Mouse (Mus musculus) spleen, adult 12 weeks (tissue): ENCODE measurements around the gene Pdx1.

Experiments used
- DNase-seq: peaks from one replicate; pipeline ENCODE4 v3.0.0; 2022; ENCODE audit warnings: low spot score

Pdx1 gene

DNA sequence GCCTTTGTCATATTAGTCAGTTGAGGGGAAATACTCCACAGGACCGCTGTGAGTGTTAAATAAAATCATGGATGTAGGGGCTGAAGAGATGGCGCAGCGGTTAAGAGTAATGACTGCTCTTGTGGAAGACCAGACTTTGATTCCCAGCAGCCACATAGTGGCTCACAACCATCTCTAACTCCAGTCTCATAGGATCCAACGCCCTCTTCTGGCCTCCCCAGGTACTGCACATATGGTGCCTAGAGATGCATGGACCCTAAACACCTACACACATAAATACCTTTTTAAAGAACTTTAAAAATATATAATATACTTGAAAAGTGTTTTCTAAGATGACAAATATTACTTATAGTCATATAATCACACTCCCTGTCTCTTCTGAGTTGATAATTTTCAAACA lies 14.6 kb downstream of the Pdx1 start:
- DNase-seq, result no peak

DNA sequence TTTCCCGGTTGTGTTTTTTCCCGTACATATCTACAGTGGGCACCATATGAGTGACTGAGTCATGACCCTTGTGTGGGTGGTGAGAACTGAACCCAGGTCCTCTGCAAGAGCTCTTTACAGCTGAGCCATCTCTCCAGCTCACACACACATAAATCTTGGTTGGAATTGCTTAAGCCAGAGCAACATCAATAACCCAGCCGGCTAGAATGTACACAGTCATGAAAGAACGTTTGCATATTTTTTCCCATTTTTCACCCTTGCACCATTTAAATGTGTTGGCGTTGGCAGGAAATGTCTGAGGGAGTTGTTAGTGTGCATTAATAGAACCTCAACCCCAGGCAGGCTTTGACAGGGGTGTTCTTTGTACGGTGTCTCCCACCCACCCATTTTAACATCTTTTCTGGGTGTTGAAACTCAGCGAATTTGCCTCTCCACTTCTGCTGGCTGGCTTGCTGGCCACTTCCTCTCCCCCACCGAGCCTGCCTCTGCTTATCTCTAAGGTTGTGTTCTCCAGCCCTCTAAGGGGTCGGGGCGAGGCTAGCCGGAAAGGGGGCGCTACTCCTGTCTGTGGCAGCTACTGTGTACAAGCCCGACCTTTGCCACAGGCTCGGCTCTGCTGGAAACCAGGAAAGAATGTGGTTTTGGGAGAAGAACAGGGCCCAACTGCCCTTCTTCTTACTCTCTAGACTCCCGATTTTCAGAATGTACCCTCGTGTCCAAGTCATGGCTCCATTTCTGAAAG lies 22.2 kb downstream of the Pdx1 start:
- no peak for DNase-seq

DNA sequence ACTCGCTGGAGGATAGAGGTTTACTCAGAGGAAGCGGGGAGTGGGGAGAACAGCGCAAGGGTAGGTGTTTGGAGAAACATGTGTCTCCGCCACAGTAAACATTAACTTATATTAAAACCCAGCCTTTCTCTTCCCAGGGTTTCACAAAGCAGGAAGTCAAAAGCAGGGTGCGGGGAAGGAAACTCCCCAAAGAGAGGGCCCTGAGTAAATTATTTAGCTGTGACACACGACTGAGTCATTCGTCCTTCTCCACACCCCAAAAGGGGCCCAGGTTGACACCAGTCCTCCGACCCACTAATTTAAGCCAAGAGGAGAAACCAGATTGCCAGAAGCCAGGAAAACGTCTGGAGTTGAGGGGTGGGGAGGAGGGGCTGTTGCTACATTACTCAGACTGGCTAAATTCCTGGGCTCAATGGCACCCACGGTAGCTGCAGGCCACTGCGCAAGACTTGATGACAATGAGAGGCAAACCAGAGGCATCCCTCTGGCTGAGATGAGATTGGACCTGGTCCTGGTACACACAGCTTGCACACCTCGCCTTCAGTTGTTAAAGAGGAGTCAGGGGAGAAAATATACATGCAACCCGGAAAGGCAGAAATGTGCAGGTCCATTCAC lies 22.9 kb downstream of the Pdx1 start:
- DNase-seq, result no peak

DNA sequence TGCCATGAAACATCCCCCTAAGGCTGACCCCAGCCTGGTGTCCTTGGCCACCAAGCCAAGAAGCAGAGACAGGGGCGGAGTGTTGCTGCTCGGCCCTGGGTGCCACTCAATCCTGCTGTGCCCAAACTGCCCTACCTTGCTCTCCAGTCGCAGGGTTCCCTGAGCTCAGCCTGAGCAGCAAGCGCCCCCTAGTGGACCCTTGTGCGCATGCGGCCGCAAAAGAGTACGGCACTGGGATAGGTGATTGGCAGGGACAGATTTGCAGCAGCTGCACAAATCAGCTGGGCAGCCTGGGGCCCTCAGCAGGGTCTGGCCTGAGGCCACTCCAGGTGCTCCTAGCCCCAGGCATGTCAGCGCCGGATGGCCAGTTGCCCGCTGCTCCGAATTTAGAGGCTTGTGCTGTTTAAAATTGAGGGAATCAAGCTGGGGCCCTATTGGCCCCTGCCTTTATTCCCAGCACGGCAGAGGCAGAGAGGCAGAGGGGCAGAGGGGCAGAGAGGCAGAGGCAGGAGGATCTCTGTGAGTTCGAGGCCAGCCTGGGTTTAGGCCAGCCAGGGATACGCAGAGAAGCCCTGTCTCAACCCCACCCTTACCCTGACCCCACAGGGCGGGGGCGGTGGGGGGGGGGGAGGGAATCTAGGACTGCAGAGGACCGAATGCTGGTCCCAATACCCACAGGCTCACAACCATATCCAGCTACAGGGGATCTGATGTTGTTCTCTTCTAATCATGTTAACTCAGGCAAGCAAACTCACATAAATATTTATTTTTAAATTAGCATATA lies 23.6 kb downstream of the Pdx1 start:
- DNase-seq, result peak; percentile 38

DNA sequence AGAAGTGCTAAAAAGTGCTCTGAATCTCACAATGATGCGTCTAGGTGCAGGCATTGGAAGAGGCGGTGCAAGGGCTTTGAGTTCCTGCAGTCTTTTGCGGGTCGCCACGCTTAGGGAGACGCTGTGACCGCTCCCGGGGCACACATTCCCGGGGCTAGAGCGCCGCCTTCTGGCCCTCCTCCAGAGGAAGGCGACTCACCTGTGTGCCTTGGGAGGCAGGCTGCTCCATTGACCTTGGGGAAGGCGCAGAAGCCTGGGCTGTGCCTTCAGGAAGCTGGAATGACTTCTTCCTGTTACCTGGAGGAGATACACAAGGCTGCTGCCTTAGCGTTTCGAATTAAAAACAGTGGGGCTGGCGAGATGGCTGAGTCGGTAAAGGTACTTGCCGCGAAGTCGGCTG lies 24.4 kb downstream of the Pdx1 start:
- DNase-seq, result no peak

DNA sequence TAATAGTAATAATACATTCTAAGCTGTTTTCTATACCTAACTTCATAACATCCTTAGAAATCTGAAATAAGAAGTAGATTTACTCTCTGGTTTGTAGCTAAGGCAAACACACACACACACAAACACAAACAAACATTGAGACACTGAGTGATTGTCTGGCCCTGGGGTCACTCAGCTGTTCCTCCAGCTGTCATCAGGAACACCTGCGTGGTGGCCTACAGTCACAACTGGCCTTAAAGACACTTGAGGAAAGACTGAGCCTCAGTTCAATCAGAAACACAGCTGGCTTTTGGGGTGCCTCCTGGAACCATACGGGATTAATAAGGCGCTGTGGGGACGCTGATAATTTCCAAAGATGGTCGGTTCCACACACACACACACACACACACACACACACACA lies 27.5 kb downstream of the Pdx1 start:
- no peak for DNase-seq

DNA sequence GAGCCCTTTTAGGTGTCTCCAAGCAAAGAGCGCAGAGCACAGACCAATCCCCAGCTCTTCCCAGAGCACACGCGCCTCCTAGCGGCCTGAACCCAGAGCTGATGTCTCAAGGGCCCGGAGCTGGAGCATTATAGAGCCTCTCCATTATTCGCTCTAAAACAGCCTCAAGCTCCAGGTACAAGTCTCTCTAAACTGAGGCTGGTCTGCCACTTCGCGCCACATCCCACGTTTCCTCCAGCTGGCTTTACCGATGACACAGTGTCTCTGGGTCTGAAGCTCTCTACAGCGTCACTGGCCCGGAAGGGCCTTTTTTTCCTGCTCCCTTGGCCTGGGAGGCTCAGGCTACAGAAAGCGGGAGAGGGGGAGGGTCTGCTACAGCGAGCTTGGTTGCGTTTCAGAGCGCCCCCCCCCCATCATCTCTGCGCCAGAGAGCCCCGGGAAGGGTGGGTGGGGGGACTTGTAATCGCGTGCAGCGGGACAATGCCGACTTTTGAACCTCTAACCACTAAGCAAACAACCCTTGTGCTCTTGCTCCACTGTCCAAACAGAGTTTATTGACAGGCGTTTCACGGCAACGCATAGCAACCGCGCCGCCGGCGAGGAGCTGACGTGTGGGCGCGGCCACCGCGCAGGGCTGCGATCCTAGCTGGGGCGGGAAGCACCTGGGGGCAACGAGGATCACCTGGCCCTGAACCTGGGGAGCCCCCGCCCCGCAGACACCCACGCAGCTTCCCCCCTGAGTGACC lies 29.7 kb downstream of the Pdx1 start:
- DNase-seq, result no peak

DNA sequence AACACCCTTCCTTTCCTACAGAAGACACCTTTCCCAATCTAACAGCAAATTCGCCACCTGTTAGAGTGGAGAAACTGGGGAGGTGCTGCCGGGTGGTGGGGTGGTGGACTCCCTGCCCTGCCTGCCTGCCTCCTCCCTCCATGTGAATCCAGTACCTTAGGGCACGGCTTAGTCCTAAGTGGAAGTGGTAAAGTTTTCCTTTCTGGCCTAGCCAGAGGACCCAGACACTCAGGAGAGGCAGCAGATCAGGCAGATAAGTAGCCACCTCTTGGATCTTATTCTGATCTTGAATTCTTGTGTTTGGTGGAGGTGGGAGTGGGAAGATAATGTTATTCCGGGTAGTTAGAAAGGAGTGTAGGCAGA lies 30.2 kb downstream of the Pdx1 start:
- no peak for DNase-seq

DNA sequence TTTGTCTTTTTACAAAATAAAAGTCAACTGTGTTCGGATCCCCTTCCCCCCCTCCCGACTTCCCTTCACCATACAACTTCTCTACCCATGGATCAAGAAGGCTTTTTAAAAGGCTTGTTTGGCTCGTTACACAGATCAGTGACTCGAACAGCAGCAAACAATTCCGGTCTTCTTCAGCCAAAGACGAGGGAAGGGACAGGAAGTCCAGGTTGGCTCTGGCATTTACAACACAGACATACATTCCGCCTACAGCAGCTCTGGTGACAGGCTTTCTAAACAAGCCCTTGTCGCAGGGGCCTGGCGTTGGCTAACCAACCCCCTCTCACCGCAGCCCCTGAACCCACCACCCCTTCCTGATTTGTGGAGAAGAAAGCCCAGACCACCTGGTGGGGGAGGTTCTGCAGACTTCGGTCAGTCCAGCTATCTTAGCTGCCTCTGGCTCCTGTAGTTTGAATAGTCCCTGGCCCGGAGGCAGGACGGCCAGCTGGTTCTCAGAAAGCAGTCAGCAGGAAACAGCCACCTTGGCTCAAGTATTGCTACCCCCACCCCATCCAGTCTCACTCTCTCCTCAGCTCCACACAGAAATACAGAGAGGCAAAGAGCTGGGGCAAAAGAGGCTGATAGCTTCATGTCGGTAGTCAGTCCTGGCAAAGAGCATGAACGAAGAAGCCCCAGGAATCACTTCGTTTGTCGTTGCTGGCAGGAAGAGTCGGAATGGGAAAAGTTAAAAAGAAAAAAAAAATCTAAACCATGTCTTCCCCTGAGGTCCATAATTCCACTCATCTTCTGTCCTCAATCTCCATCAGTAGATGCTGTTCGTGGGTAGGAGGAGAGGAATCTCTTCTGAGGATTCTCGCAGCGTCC lies 31.4 kb downstream of the Pdx1 start:
- DNase-seq, result no peak

DNA sequence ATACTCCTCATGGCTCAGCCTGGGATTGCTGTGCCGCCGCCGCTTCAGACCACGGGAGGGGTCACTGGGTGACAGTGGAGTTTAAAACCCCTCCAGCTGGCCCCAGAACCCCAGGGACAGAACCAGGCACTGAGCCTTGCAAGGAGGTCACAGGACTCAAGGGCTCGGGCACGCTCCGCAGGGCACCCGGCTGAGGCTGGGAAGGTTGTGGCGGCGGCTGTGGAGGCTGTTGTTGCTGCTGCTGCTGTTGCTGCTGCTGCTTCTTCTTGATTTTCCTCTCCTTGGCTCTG lies 32.0 kb downstream of the Pdx1 start:
- no peak for DNase-seq

DNA sequence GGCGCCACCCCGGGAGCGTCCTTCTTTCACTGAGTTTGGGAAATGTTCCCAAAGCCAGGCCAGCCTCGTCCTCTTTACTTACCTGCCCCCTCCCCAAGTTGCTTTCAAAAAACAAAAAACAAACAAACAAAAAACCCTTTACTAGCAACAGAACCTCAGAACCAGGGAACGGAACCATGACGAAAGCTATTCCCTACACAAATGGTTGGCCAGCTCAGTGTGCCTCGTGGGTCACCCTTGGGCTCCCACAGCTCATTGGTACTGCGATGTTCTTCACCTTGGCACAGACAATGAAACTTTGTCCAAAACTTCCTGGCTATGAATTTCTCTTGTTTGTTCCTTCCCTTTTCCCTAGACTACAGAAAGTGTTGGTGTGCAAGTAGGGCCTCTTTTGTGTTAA lies 32.4 kb downstream of the Pdx1 start:
- no peak for DNase-seq

DNA sequence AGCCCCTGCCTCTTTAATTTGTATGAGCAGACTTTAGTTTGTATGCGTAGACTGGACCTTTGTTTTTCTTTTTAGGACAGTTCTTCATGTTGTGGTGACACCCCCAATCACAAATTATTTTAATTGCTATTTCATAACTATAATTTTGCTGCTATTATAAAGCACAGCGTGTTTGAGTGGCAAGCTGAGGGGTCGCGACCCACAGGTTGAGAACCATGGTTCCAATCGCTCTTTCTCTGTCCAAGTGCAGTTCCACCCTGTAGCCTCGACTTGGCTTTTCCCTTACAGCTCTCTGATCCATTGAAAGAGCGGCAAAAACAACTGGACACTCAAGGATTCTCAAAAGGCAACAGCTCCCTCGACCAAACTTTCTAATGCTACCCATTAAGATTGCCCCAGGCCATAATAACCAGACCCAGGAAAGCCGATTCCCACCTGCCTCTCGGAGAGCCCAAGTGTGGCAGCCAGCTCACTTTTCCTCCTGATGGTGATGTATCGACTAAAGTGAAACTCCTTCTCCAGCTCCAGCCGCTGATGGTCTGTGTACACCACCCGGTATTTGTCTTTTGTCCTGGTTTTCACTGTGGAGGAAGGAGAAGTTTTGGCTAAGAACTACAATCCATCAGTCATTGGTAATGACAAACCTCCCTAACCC lies 33.1 kb downstream of the Pdx1 start:
- no peak for DNase-seq

DNA sequence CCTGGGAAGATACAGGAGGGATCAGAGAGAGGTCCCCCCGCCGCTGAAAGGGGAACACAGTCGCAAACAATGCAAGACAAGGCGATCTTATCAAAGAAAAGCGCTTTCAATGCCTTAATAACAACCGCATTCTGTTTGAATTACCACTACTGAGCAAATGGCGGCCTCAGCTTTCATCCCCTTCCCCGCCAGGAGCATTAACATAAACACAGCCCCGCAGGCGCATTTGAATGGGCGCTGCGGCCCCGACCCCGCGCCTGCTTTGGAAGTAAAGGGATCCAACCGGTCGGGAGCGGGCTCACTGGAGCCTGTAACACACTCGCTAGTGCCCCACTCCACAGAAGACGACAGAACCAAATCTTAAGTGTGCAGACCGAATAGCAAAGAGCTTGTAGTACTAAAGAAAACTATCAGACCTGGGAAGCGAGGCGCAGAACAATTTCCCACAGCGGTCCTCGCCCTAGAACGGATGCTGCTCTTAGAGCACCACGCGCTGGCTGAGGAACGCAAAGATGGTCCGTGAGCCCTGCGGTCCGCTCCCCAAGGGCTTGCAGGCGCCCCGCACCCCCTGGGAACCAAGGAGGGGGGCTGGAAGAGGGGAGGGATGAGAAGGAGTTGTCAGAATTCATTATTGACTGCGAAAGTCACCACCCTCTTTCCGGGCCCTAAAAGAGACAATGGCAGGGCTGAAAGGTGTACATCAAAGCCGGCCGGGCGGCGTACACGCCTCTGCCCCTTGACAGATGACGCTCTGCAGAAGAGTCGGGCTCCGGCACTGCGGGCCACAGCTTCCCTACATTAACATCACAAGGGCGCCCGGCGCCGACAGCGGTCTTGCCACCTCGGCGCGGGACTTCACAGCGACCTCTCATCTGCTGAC lies 34.8 kb downstream of the Pdx1 start:
- DNase-seq, result no peak

DNA sequence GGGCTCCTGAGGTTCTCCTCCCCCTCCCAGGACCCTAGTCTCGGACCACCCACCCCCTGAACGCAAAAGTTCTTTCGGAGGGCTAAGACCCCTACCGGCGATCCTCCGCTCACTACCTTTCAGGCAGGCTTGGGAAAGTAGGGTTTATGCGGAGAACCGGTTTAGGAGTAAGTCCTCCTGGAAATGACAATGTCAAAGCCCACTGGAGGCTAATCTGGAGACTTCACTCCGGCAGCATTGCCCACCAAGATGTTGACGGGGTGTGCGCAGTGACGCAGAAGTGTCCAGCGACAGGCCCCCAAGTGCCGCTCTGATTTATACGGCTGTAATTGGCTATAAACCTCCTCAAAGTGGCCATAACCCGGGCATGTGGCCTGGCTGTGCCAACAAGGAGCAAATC lies 35.4 kb downstream of the Pdx1 start:
- no peak for DNase-seq

DNA sequence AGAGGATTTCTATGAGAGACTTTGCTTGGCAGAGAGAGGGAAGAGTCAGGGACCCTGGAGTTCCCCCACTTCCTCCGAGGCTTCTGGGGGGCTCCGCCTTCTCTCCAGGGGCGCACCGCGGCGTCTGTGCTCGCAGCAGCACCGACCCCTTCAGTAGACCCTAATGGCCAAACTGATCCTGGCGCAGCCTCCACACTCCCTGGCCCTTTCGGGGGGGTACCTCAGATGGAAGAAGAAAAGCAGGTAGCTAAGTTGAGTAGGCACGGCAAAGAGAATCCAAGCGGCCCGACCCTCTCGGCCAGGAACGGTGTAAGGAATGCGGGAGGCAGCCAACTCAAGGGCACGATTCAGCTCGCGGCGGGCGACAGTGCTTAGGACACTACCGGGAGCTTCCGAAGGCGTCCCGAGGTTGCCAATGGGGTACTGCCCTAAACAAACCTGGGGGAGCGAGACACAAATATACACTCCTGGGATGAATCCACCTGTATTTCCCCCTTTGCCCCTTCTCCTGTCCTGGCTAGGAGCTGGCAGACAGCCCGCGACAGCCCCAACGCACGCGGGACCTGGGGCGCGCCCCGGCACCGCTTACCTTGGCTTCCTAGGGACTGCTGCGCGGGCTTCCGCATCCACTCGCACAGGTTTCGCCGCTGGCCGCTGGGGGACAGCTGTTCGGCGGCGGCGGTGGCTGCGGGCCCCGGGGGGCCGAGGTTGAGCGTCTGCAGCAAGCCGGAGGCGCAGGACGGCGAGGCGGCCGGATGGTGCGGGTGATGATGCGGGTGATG lies 36.3 kb downstream of the Pdx1 start:
- DNase-seq, result no peak

DNA sequence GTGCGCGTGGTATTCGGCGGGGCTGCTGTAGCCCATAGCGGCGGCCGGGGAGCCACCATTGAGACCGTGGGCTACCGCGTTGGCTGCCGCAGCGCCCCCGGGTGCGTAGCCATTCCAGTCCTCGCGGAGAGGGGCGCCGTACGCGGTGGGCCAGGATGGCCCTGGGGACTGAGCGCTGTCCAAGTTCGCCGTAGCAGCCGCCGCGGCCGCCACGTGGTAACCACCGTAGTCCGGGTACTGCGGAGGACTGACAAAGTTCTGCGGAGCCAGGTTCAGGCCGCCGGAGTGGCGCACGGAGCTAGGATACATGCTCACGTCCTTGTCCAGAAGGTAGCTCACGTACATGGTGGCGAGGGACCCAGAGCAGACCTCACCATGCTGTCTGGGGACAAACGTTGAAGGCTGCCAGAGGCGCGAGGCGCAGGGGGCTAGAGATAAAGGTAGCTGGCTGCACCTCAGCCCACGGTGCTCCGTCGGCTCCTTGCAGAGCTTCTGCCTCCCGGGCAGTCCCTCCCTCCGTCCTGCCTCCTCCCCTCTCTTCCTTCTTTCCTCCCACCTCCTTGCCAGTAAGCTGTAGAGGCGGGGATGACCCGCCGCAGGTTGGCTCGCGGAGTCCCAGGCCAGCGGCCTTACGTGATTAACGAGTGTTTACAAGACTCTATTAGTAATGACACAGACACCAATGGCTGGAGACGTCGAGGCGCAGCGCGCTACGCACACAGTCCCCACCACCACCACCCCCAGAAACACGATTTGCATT lies 37.1 kb downstream of the Pdx1 start, which contains the start of gene Cdx2:
Gene Cdx2, minus strand, starts transcription at position 633 of the 760 bp plus-strand sequence.
- DNase-seq, result no peak

DNA sequence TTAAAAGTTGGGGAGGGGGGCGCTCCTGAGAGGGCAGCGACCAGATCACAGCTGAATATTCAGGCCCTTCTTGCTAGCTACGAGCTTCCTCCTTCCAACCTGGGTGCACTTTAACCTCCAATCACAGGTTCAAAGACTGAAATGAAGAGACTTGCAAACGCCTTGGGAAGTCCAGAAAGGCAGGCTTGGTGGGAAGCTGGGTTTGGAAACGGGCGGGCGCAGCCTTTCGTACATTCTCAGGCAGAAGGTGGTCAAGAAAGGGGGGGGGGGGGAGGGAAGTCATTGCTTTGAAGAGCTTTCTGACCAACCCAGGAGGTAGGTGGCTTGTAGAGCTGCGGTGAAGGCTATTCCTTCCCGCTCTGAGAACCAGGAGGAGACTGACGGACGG lies 37.6 kb downstream of the Pdx1 start:
- no peak for DNase-seq

DNA sequence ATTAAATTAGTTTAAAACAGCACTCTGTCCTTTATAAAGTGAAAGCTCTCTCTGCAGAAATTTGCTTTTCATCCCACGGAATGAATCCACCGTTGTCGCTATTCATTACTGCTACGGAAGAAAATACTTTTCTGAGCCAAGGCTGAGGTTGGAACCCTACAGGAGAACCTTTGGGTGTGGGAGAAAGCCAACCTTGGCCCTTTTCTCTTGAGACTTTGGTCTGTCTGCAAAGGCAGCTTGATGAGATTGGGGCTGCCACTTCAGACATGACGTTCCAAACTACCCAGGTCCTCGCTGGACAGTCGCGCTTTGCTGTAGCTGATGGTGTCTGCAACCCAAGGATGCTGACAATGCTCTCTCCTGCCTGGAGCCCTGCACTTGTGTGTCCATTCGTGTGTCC lies 38.7 kb downstream of the Pdx1 start:
- no peak for DNase-seq

DNA sequence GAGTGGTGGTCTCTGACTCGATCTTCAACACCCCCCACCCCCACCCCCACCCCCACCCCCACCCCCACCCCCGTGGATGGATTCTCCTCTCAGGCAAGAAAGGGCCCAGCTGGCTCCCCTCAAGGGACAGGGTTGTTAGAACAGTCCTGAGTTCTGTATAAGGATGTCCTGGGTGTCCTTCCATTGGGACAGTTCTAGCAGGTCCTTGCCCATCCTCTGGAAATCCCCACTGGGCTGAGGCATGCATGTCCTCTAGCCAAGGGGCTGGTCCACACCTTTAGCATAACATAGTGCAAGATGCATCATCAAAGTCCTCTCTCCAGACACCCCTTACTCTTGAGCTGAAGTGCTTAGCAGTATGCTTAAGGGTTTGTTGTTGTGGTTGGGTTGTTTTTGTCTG lies 40.0 kb downstream of the Pdx1 start:
- no peak for DNase-seq
